Mouse (Mus musculus): ENCODE data around the gene Zscan4b. TPM values are rescaled to one million over a fixed set of nuclear protein-coding genes. Genes with fewer than 3 reads are reported as not detected.
"Not testable (repeated sequence)": the region's sequence is repeated elsewhere in the genome, so short reads cannot be mapped to it uniquely, and the experiment has no call there.

Gene Zscan4b
- total RNA-seq (2021) = not detected

DNA sequence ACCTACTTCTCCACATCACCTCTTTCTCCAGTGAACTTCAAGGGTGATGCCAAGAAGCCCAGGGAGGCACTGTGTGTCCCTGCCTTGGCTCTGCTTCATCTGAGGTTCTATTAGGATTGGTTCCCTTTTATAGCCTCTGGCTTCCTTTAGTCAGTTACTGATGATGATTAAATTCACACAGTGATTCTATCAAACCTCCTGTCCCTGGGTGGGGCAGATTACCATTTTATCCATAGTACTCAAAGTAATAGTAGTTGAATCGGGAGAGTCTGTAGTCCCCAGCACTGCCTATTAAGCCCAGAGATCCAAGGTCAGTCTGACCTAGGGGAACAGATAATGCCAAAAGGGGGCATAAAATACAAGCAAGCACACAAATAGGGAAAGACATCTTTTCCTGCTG lies at the start of gene Zscan4b:
Gene Zscan4b, minus strand, starts transcription at position 101 of the 400 bp plus-strand sequence.
- DNase-seq = not testable (repeated sequence)

Other genes with a start within 250 kb of the Zscan4b start
- not detected for gene Nlrp4b, start 217.3 kb downstream of the Zscan4b start, total RNA-seq (2021)
- gene Vmn1r71, start 150.7 kb downstream of the Zscan4b start, total RNA-seq (2021) = not detected
- gene Zscan4c, start 100.7 kb upstream of the Zscan4b start, total RNA-seq (2021) = not detected
- gene Zscan4-ps1, start 164.6 kb upstream of the Zscan4b start, total RNA-seq (2021) = not detected